Mouse (Mus musculus) inflammation-experienced regulatory T-cells, adult 6 months (primary cell): ENCODE results near the gene Pth1r. TPM values are rescaled to one million over a fixed set of nuclear protein-coding genes. Genes with fewer than 3 reads are reported as not detected.

Experiments
- ATAC-seq: one replicate; pipeline ENCODE4 v1.8.0; 2017
- polyA plus RNA-seq, 3 experiments: library from polyadenylated mRNA; unstranded; fragments of 100-300 nt; shearing (Covaris generic); gene quantifications; one replicate each; pipeline ENCODE4 v1.2.1; 2017

Gene Pth1r
- not detected for polyA plus RNA-seq

- no peak for ATAC-seq
Observed at GRCm38 (mm10) chr9:110746961-110747360, at the start of gene Pth1r. Gene Pth1r (minus strand): TSS chr9:110747145.

- no peak for ATAC-seq
Observed at GRCm38 (mm10) chr9:110790462-110790861, 43.5 kb upstream of the Pth1r start.

GRCm38 (mm10) chr9:110788169-110788568 is 41.2 kb upstream of the Pth1r start:
- ATAC-seq = no peak

DNA sequence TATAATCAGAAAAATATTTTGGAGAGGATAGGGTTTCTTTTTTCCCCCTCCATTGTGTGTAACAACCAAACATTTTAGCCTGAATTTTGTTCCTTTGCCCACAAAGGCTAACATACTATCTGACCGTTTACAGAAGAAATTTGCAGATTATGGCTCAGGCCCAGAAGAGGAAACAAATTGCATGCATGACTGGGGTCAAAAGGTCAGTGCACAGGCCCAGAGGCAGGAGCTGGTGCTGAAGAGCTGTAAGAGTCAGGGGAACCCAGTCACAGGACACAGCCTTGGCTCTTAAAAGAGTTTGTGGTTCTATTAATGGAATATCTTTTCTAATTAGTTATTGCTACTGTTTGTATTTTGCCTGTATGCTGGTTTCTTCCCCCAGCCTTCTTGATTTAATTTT is 36.7 kb upstream of the Pth1r start:
- no peak for ATAC-seq

DNA sequence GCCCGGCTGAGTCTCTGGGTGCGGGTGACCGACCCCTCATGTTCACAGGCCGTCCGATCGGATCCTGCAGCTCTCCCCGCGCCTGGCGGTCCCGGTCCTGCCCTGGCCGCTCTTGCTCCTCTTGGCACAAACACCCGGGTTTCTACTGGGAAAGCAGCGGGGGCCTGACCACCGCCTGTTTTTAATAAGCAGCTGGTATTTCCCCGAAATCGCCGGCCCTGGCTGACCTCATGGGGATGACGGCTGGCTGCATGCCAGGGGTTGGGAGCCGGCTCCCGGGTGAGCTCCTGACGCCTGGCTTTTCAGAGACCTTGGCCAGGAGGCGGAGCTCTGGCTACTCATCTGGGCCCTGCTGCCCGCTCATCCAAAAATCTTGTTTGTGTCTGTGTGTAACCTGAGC is 34.8 kb upstream of the Pth1r start:
- ATAC-seq = no peak

DNA sequence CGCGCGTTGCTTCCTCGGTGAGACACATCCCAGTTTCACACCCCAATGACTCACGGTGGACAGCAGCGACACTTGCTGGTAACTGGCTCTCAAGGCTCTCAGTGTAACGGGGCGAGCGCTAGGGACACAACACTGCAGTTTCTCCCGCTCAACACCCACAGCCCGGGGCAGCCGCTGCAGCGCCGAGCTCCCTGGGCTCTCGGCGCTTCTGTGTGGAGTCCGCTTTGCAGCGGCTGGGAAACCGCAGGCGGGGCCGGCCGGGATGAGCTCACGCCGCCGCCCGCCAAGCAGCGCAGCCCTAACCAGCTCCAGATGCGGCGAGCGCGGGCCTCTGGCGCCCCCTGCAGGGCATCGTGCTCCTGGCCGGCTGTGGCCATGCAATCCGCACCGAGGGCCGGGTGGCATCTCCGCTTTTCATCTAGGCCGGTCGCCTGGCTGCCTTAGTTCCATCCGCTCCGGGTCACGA is 34.3 kb upstream of the Pth1r start:
- ATAC-seq = peak; percentile 82

DNA sequence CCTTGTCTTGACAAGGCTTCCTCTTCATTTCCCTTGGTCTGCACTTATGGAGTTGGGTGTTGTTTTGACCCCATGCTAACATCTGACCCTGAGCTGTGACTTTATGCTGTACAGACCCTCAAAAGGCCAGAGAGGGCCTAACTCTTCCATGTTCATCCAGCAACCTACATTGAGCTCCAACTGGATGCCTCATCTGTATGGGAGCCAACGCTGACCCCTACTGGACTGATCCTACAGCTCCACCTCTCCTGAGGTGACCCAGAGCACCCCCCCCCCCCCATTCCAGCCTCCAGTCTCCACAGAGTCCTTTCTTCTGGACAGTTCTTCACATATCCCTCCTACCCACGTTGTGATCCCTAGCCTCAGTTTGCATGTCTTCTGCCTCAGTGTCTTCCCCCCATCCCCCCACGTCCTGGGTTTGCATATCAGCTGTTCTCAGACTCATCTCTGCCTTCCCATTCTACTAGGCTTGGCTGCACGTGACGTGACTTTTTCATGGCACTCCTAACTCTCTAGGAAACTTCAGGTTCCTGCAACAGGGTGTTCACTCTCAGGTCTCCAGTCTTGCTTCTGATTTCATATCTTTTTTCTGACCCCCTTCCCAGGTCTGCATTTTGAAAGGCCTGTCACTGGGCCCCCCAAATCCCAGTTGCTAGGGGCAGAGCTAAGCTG is 32.4 kb upstream of the Pth1r start:
- no peak for ATAC-seq

DNA sequence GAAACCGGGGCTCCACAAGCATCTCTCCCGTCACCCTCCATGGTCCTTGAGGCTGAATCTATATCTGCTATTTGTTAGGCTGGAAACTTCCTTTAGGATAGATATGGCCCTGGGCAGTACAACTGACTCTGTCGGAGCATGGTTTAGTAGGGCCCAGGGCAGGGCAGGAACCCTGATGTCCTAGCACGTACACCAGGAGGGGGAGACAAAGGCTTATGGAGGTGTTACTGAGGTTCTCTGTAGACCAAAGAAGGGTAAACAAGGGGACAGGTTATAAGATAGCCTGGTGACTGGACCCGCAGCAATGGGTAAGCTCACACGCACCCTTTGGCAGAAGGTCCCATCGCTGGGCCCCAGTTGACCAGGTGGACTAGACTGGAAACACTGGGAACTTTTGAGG is 31.6 kb upstream of the Pth1r start:
- no peak for ATAC-seq

- ATAC-seq = no peak
Observed at GRCm38 (mm10) chr9:110778100-110778499, 31.2 kb upstream of the Pth1r start.

- no peak for ATAC-seq
Observed at GRCm38 (mm10) chr9:110775269-110776022, 28.5 kb upstream of the Pth1r start.

GRCm38 (mm10) chr9:110774403-110775268 is 27.7 kb upstream of the Pth1r start:
- no peak for ATAC-seq

GRCm38 (mm10) chr9:110772336-110772735 is 25.4 kb upstream of the Pth1r start:
- ATAC-seq = no peak

DNA sequence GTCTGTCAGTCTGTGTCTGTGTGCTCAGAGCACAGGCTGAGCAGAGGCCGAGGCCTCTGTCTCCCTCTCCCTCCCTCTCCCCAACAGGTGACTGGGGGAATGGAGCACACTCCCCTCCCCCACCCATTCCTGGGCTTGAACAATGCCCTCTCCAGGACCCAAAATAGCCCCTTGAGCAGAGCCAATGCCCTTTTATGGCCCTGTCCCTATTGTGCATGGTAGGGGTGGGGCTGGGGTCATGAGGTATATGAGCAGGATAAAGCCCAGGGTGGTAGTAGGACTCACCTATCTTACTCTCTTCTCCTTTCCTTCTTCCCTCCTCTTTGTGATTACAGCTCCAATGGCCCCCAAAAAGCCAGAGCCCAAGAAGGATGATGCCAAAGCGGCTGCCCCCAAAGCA is 16.5 kb upstream of the Pth1r start:
- no peak for ATAC-seq

DNA sequence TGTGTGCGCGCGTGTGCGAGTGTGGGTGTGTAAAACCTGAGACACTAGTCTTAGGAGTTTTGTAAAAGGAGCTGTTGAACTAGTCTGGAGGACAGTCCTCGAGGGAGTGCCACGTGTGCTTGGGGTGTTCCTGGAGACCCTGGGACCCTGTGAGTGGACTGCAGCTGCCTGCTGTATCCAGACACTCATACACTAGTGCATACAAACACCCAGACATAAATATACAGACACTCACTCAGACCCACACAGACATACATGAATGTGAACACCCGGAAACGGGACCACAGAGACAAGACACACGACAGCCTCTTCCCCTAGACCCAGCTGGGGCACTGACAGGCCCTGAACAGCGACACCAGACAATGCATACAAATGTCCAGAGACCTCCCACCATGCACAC is 15.8 kb upstream of the Pth1r start:
- no peak for ATAC-seq

GRCm38 (mm10) chr9:110760886-110761285 is 13.9 kb upstream of the Pth1r start:
- ATAC-seq = no peak

DNA sequence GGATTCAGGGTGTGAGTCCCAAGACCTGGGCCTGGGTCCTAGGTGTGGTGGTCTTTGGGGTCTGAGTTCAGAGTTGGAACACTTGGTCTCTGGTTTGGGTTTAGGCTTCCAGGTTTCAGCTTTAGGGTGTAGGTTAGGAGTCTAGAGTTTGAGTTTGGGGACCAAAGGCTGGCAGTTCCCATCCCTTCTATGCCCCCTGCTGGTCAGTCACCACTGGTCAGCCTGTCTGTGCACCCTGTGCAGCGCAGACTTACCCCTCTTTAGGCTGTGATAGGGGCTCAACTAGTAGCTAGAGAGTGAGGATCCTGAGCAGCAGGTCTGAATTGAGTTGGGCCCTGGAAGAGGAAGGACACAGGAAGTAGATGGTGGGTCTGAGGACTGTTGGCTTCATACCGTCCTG is 12.3 kb upstream of the Pth1r start:
- no peak for ATAC-seq

GRCm38 (mm10) chr9:110758605-110759004 is 11.7 kb upstream of the Pth1r start:
- no peak for ATAC-seq

- ATAC-seq = no peak
Observed at GRCm38 (mm10) chr9:110757816-110758215, 10.9 kb upstream of the Pth1r start.

GRCm38 (mm10) chr9:110753773-110754172 is 6.8 kb upstream of the Pth1r start:
- ATAC-seq = no peak

GRCm38 (mm10) chr9:110752917-110753435 is 6.0 kb upstream of the Pth1r start:
- ATAC-seq = no peak

GRCm38 (mm10) chr9:110751412-110751811 is 4.5 kb upstream of the Pth1r start:
- ATAC-seq = no peak

DNA sequence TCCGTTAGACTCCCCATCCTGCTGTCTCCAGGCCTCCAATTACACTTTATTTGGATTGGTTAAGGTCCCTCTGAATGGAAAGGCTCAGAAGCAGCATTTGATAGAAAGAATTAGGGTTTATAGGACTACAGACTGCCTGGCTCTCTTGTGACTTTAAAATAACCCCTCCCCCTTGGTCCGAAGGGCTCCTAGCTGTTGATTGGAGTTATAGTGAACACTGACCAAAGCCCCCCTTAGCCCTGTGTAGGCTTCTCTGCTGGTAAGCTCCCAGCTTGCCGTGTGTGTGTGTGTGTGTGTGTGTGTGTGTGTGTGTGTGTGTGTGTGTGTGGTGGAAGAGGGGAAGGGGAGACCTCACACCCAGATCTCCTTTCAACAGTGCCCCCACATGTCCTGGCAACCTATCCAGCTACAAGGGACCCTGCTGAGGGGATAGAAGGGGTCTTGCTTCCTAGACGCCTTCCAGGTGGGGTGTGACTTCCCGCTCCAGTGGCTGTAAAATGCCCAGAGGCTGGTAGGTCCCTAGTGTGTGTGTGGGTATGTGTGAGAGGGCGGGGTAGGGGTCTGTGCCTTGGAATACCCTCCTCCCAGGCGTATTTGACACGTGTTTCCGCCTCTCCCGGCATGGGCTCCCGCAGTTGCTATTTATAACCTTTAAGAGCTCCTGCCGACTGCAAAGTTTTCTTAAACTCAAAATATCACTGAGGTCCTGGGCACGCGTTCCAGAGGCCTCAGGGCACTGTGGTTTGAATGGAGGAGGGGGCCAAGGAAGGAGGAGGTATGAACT is 3.7 kb upstream of the Pth1r start:
- no peak for ATAC-seq
